ENCODE assay signal across 8 mouse cellular contexts in the genomic region with DNA sequence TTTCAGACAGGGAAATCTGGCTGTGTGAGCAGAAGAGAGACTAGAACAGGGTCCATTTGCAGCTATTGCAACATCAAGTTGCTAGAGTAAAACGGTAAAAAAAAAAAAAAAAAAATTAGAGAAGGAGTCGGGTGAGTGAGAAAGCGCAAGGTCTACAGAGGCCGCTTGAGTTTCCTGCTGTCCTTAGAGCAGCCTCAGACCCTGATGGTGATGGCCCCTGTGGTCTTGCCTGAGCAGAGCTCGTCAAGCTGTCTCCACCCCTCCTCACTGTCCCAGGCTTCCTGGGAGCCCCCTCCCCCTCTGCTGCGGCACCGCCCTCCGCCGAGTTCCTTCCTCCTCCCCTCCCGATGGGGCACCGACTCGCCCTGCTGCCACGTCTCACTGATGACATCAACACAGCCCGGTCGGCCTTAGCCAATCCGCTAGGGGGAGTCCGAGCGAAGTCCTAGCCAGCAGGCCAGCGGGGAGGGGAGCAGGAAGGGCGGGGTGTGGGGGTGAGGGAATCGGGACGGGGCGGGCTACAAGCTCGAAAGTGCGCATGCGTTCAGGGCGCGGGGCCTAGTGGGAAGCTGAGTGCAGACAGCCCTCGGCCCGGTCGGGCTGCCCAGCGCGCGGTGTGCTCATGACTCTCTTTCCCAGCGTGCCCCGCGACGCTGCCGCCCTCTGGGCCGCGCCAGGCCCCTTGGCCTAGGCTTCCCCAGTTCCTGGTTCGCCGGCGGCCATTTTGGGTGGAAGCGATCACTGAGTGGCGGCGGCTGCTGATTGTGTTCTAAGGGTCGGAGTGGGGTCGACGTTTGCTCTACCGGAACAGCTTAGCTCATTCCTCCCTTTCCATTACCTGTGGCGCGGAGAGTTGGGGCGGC. TPM values are rescaled to one million over a fixed set of nuclear protein-coding genes. Genes with fewer than 3 reads are reported as not detected.
DNase-seq lines count a peak whose midpoint lies in the region; ATAC-seq and TF ChIP-seq lines count a peak whose summit lies in the region.

A gene (plus strand): TSS at position 720 of the 863 bp plus-strand sequence.

- peak within 1 kb of the TSS; percentile 98 for H3K9ac ChIP-seq in hindbrain, embryonic 13.5 days

- no peaks in the 10 kb centered on the region for H3K9me3 ChIP-seq in hindbrain, embryonic 13.5 days

- H3K36me3 ChIP-seq in hindbrain, embryonic 13.5 days: no peaks in the 10 kb centered on the region

- ATAC-seq in Patski: peak; percentile 99
- peak; percentile 99 for ATAC-seq in hindbrain, embryonic 13.5 days (ENCODE audit: low FRiP score)

- 1% methylated on average over 54 of the region's 54 CpGs for WGBS in hindbrain, embryonic 13.5 days

- in situ Hi-C loops in Patski (cut with MboI; ENCODE audit: low pct_unique_long_range_greater_than_20kb): no loop called here

- H3K4me2 ChIP-seq in hindbrain, embryonic 13.5 days: peak within 1 kb of the TSS; percentile 85

- H3K27ac ChIP-seq in hindbrain, embryonic 13.5 days: peak within 1 kb of the TSS; percentile 98

- POLR2A ChIA-PET in Patski (lab: Charles Lee): interaction anchor here (1.8 kb wide), 1 partner anchor 10 kb away, joined by 4 read pairs; no protein-coding TSS in a partner anchor

- peak within 1 kb of the TSS; percentile 97 for H3K4me3 ChIP-seq in hindbrain, embryonic 13.5 days

- peak; percentile 96 for DNase-seq in Patski (ENCODE audit: low read depth, low spot score)
- DNase-seq in cerebellum, postnatal 14 days: peak; percentile 100
- DNase-seq in frontal cortex, postnatal 14 days (ENCODE audit: low spot score in 2 of 2): peak; percentile 99
- DNase-seq in layer of hippocampus, postnatal 25 days (ENCODE audit: extremely low spot score in 1 of 2, low spot score in 1 of 2): peak; percentile 98 to 99
- DNase-seq in lung, postnatal 25 days (ENCODE audit: low spot score): peak; percentile 100
- DNase-seq in retina, embryonic 14.5 days (ENCODE audit: low spot score): peak; percentile 100
- peak; percentile 100 for DNase-seq in thymus, postnatal 4 days

- no peaks in the 10 kb centered on the region for H3K27me3 ChIP-seq in Patski
- no peaks in the 10 kb centered on the region for H3K27me3 ChIP-seq in hindbrain, embryonic 13.5 days

- H3K4me1 ChIP-seq in hindbrain, embryonic 13.5 days (replicated peaks): peaks cover 34% of the 10 kb centered on the region

- peak; percentile 93 for TF ChIP-seq CTCF in Patski (IDR thresholded peaks at IDR 0.05)

- CTCF ChIA-PET in Patski (lab: Charles Lee): interaction anchor here (1.0 to 2.0 kb wide), 4 partner anchors 11 to 31 kb away, joined by 3 to 5 read pairs (median 4); no protein-coding TSS in a partner anchor

RNA-seq across cellular contexts. Expression of the gene that starts here (rescaled TPM):
- polyA plus RNA-seq in Patski (2021): 174 TPM
- polyA plus RNA-seq in hindbrain, embryonic 13.5 days (2015; fragmentation: Nextera tagmentation; extraction: Ambion mirVana): 307 and 313 TPM in 2 replicates
- 100 to 1,000 TPM; 170 to 171 TPM for total RNA-seq in layer of hippocampus, postnatal 25 days (2021)

Comparison
In these comparisons a context has a peak if more than half of its experiments do, and no peak if none do; other contexts are left out.
1. Peak in every context shown above with its lines: DNase-seq, ATAC-seq, H3K4me3 ChIP-seq and H3K27ac ChIP-seq.